Mouse (Mus musculus) hindbrain, embryonic 15.5 days (tissue): ENCODE data around the gene Slc12a4. TPM values are rescaled to one million over a fixed set of nuclear protein-coding genes. Genes with fewer than 3 reads are reported as not detected.
A peak's percentile ranks its signal among the peaks of the same experiment; 100 is the strongest.

ENCODE experiments used
- ATAC-seq: fragments of 200-750 bp; cut with Nextera tagmentation; 2 replicates; pipeline ENCODE4 v1.8.0; 2017; ENCODE audit warnings: low read depth, moderate number of reproducible peaks, moderate TSS enrichment; ENCODE audit not compliant: low FRiP score
- H3K27ac ChIP-seq: fragments of 300-500 bp; sonication (generic); replicated peaks from 2 replicates; pipeline ENCODE4 v1.5.1; 2015; ENCODE audit warnings: mild to moderate bottlenecking, inconsistent platforms
- H3K27me3 ChIP-seq: fragments of 300-500 bp; sonication (generic); 2 replicates; pipeline ENCODE4 v1.6.1; 2015; ENCODE audit warnings: control low read depth, inconsistent platforms
- H3K36me3 ChIP-seq: fragments of 300-500 bp; sonication (generic); 2 replicates; pipeline ENCODE4 v1.6.1; 2015; ENCODE audit warnings: control low read depth, inconsistent platforms
- H3K4me1 ChIP-seq: fragments of 300-500 bp; sonication (generic); replicated peaks from 2 replicates; pipeline ENCODE4 v1.6.1; 2015; ENCODE audit warnings: control low read depth, inconsistent platforms
- H3K4me2 ChIP-seq: fragments of 300-500 bp; sonication (generic); 2 replicates; pipeline ENCODE4 v1.6.1; 2015; ENCODE audit warnings: moderate library complexity, mild to moderate bottlenecking, inconsistent platforms
- H3K4me3 ChIP-seq: fragments of 300-500 bp; sonication (generic); 2 replicates; pipeline ENCODE4 v1.5.1; 2015; ENCODE audit warnings: mild to moderate bottlenecking, inconsistent platforms
- H3K9ac ChIP-seq: fragments of 300-500 bp; sonication (generic); 2 replicates; pipeline ENCODE4 v1.6.1; 2015; ENCODE audit warnings: inconsistent platforms
- H3K9me3 ChIP-seq: fragments of 300-500 bp; sonication (generic); 2 replicates; pipeline ENCODE4 v1.6.1; 2016; ENCODE audit warnings: control low read depth, inconsistent platforms
- WGBS: fragments of 180-500 bp; shearing (Covaris S2); methylation state at CpG from one replicate; pipeline ENCODE4 v1.1.7; 2015; 5-methylcytosine and 5-hydroxymethylcytosine counted together
- polyA plus RNA-seq: library from polyadenylated mRNA; unstranded; fragments of >200 nt; fragmentation: Nextera tagmentation; extraction: Ambion mirVana; gene quantifications from 2 replicates; pipeline ENCODE4 v1.2.1, GENCODE M21; 2015

The Slc12a4 gene
- polyA plus RNA-seq, 1 experiment from 2014 or later = 12.9 TPM

GRCm38 (mm10) chr8:105938306-105938669 lies 27.6 kb downstream of the Slc12a4 start, which contains the start of gene Psmb10:
TSS of gene Psmb10 (minus strand) at chr8:105938444.
- no peak for ATAC-seq
- Histone ChIP-seq H3K9me3 (no peaks in the 10 kb centered on the region), H3K27ac (peak within 1 kb of the TSS; percentile 94), H3K36me3 (no peaks in the 10 kb centered on the region), H3K4me3 (peak within 1 kb of the TSS; percentile 56), H3K27me3 (no peaks in the 10 kb centered on the region), H3K4me1 (peaks cover 26% of the 10 kb centered on the region), H3K4me2 (peak within 1 kb of the TSS; percentile 92), H3K9ac (peak within 1 kb of the TSS; percentile 78)
- 37% methylated on average over 4 of the region's 4 CpGs for WGBS

GRCm38 (mm10) chr8:105937496-105938305 lies 28.2 kb downstream of the Slc12a4 start:
- H3K27ac ChIP-seq = peak overlapping the region; percentile 94
- H3K4me3 ChIP-seq = peak overlapping the region; percentile 56
- H3K27me3 ChIP-seq = no peaks in the 10 kb centered on the region
- WGBS = 2% methylated on average over 33 of the region's 33 CpGs
- peak; percentile 36 for ATAC-seq
- H3K9ac ChIP-seq = peak overlapping the region; percentile 78
- H3K9me3 ChIP-seq = no peaks in the 10 kb centered on the region
- H3K4me1 ChIP-seq = peaks cover 26% of the 10 kb centered on the region
- peak overlapping the region; percentile 92 for H3K4me2 ChIP-seq
- H3K36me3 ChIP-seq = no peaks in the 10 kb centered on the region

GRCm38 (mm10) chr8:105936866-105937475 lies 28.9 kb downstream of the Slc12a4 start:
- peak; percentile 93 for ATAC-seq
- WGBS = under 1% methylated on average over 30 of the region's 30 CpGs
- peak overlapping the region; percentile 78 for H3K9ac ChIP-seq

GRCm38 (mm10) chr8:105935863-105936603 lies 29.9 kb downstream of the Slc12a4 start:
- Histone ChIP-seq H3K36me3 (peaks cover 4% of the 10 kb centered on the region; the same call in 1 of the 2 replicates), H3K4me3 (peak overlapping the region; percentile 56), H3K4me2 (peak overlapping the region; percentile 92), H3K4me1 (peaks cover 26% of the 10 kb centered on the region), H3K27ac (peak overlapping the region; percentile 94), H3K27me3 (no peaks in the 10 kb centered on the region), H3K9me3 (no peaks in the 10 kb centered on the region), H3K9ac (peak overlapping the region; percentile 78)
- 34% methylated on average over 7 of the region's 7 CpGs for WGBS
- no peak for ATAC-seq

More at GRCm38 (mm10) chr8:105936866-105937475, 28.9 kb downstream of the Slc12a4 start:
- no peaks in the 10 kb centered on the region for H3K9me3 ChIP-seq
- peak overlapping the region; percentile 94 for H3K27ac ChIP-seq
- peak overlapping the region; percentile 92 for H3K4me2 ChIP-seq
- no peaks in the 10 kb centered on the region for H3K36me3 ChIP-seq
- no peaks in the 10 kb centered on the region for H3K27me3 ChIP-seq
- H3K4me1 ChIP-seq = peaks cover 26% of the 10 kb centered on the region
- H3K4me3 ChIP-seq = peak overlapping the region; percentile 56

GRCm38 (mm10) chr8:105935105-105935504 lies 30.8 kb downstream of the Slc12a4 start:
- Histone ChIP-seq H3K27ac (no peak overlapping the region), H3K27me3 (no peaks in the 10 kb centered on the region), H3K9ac (no peak overlapping the region), H3K4me1 (peaks cover 32% of the 10 kb centered on the region), H3K36me3 (peaks cover 4% of the 10 kb centered on the region; the same call in 1 of the 2 replicates), H3K4me3 (no peak overlapping the region), H3K4me2 (no peak overlapping the region), H3K9me3 (no peaks in the 10 kb centered on the region)
- WGBS = 83% methylated on average over 6 of the region's 6 CpGs
- ATAC-seq = no peak

GRCm38 (mm10) chr8:105933762-105934161 lies 32.1 kb downstream of the Slc12a4 start, which contains the start of gene Ctrl:
TSS of gene Ctrl (minus strand) at chr8:105933862.
- Histone ChIP-seq H3K9me3 (no peaks in the 10 kb centered on the region), H3K27ac (no peak within 1 kb of the TSS), H3K4me3 (no peak within 1 kb of the TSS), H3K9ac (no peak within 1 kb of the TSS), H3K36me3 (peaks cover 4% of the 10 kb centered on the region; the same call in 1 of the 2 replicates), H3K4me1 (peaks cover 32% of the 10 kb centered on the region), H3K4me2 (no peak within 1 kb of the TSS), H3K27me3 (no peaks in the 10 kb centered on the region)
- WGBS = 93% methylated on average over 2 of the region's 2 CpGs
- ATAC-seq = no peak

GRCm38 (mm10) chr8:105932525-105932924 lies 33.4 kb downstream of the Slc12a4 start:
- H3K9me3 ChIP-seq = no peaks in the 10 kb centered on the region
- 90% methylated on average over 11 of the region's 11 CpGs for WGBS
- H3K4me1 ChIP-seq = peaks cover 22% of the 10 kb centered on the region
- H3K27ac ChIP-seq = no peak overlapping the region
- no peak overlapping the region for H3K4me3 ChIP-seq
- no peak overlapping the region for H3K9ac ChIP-seq
- peaks cover 4% of the 10 kb centered on the region; the same call in 1 of the 2 replicates for H3K36me3 ChIP-seq
- H3K4me2 ChIP-seq = no peak overlapping the region
- no peaks in the 10 kb centered on the region for H3K27me3 ChIP-seq
- no peak for ATAC-seq

GRCm38 (mm10) chr8:105931271-105931670 lies 34.6 kb downstream of the Slc12a4 start:
- Histone ChIP-seq H3K9ac (no peak overlapping the region), H3K27me3 (no peaks in the 10 kb centered on the region), H3K36me3 (peaks cover 4% of the 10 kb centered on the region; the same call in 1 of the 2 replicates), H3K9me3 (no peaks in the 10 kb centered on the region), H3K4me2 (no peak overlapping the region), H3K27ac (no peak overlapping the region), H3K4me3 (no peak overlapping the region), H3K4me1 (peaks cover 17% of the 10 kb centered on the region)
- no peak for ATAC-seq
- 90% methylated on average over 3 of the region's 3 CpGs for WGBS

GRCm38 (mm10) chr8:105930602-105931001 lies 35.3 kb downstream of the Slc12a4 start:
- peaks cover 4% of the 10 kb centered on the region; the same call in 1 of the 2 replicates for H3K36me3 ChIP-seq
- H3K4me3 ChIP-seq = no peak overlapping the region
- H3K4me2 ChIP-seq = no peak overlapping the region
- no peaks in the 10 kb centered on the region for H3K27me3 ChIP-seq
- 14% methylated on average over 8 of the region's 8 CpGs for WGBS
- H3K27ac ChIP-seq = peak overlapping the region; percentile 43
- peak; percentile 68 for ATAC-seq
- H3K9me3 ChIP-seq = no peaks in the 10 kb centered on the region
- H3K9ac ChIP-seq = no peak overlapping the region
- H3K4me1 ChIP-seq = peaks cover 11% of the 10 kb centered on the region

GRCm38 (mm10) chr8:105925123-105925522 lies 40.8 kb downstream of the Slc12a4 start:
- H3K9ac ChIP-seq = no peak overlapping the region
- no peaks in the 10 kb centered on the region for H3K27me3 ChIP-seq
- no peak for ATAC-seq
- no peaks in the 10 kb centered on the region for H3K36me3 ChIP-seq
- no peaks in the 10 kb centered on the region for H3K4me1 ChIP-seq
- H3K4me3 ChIP-seq = no peak overlapping the region
- no peak overlapping the region for H3K27ac ChIP-seq
- H3K9me3 ChIP-seq = no peaks in the 10 kb centered on the region
- no peak overlapping the region for H3K4me2 ChIP-seq
- 71% methylated on average over 3 of the region's 3 CpGs for WGBS

GRCm38 (mm10) chr8:105919390-105919789 lies 46.5 kb downstream of the Slc12a4 start:
- Histone ChIP-seq H3K36me3 (0 out of 2 replicates have a peak, but pooled peaks cover 5% of the 10 kb centered on the region), H3K9ac (no peak overlapping the region), H3K27ac (no peak overlapping the region), H3K9me3 (no peaks in the 10 kb centered on the region), H3K4me2 (no peak overlapping the region), H3K27me3 (no peaks in the 10 kb centered on the region), H3K4me1 (no peaks in the 10 kb centered on the region), H3K4me3 (no peak overlapping the region)
- no peak for ATAC-seq
- 82% methylated on average over 3 of the region's 3 CpGs for WGBS
